Mouse (Mus musculus) thymus, postnatal 10 days (tissue): ENCODE results near the gene Hvcn1.
A peak's percentile ranks its signal among the peaks of the same experiment; 100 is the strongest.
"Not testable (repeated sequence)": the region's sequence is repeated elsewhere in the genome, so short reads cannot be mapped to it uniquely, and the experiment has no call there.

Experiments
- DNase-seq, 2 experiments: peaks; one replicate each; pipeline ENCODE4 v3.0.0; 2021; ENCODE audit warnings: low spot score in 2 of 2

Gene Hvcn1

DNA sequence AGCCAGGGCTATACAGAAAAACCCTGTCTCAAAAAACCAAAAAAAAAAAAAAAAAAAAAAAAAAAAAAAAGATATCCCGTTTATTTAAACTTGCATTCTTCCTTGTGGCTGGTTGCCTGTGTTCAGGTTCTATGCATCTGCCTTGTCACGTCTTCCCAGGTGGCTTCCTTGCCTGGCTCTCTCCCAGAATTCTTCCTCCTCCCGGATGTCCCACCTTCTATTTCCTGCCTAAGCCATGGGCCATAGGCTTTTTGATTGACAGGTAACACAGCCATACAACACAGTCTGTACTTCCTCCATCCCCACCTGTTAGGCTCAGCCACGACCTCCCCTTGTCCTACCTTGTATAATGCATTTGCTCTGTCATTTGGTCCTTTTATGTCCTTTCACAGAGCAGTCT, at the start of gene Hvcn1:
Hvcn1 (plus strand) TSS at position 330 of the 400 bp plus-strand sequence.
- DNase-seq = no peak

- DNase-seq = peak; percentile 89 to 96
Measured at GRCm38 (mm10) chr5:122157827-122158381, 48.7 kb upstream of the Hvcn1 start, which contains the start of gene Ppp1cc. Gene Ppp1cc (plus strand): TSS chr5:122158278.

- DNase-seq = peak; percentile 31
Measured at GRCm38 (mm10) chr5:122158557-122159515, 47.8 kb upstream of the Hvcn1 start.

DNA sequence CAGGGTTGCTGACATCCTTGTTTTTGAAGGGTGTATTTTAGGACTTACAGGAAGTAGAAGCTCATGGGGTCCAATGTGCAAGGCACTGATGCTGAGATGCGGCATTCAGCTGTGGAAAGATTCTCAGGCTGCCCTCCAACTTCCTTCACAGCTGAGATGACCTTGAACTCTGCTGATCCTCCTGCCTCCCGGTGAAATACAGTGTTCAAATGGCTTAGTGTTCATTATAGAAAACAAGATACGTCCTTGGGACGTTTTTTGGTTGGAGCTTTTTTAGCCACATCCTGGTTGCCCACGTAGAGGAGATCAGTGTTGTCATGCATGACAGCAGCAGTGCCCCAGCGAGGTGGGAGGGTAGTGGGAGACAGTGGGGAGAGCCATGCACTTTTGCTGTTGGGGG, 43.4 kb upstream of the Hvcn1 start:
- DNase-seq = no peak

GRCm38 (mm10) chr5:122164011-122164410, 42.6 kb upstream of the Hvcn1 start:
- no peak for DNase-seq

DNA sequence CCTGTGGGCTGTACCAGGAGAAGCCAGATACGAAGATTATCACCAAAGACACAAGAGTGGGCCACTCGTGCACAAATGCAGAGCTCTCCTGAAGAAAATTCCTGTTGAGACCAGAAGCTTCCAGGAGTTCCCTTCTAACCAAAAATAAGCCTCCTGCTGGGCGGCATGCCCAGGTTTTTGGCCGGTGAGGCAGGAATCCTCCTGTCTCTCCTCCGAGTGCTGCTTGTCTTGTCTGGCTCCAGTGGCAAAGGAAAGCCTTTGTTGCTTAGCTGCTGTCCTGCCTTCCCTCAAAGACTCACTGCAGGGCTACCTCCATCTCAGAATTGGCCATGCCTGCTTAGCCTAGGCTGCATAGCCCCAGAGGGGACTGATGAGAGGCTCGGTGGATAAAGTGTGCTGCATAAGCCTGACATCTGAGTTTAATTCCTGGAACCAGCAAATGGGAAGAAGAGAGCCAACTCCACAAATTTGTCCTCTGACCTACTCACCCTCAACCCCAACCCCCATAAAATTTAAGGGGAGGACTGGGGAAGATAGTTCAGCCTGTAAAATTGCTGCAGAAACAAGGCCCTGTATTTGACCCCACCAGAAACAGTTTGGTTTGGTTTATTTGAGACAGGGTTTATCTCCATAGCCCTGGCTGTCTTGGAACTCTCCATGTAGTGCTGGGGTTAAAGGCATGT, 41.2 kb upstream of the Hvcn1 start:
- no peak for DNase-seq

- no peak for DNase-seq
Measured at GRCm38 (mm10) chr5:122166636-122167161, 39.9 kb upstream of the Hvcn1 start.

GRCm38 (mm10) chr5:122168344-122169069, 38.1 kb upstream of the Hvcn1 start:
- no peak for DNase-seq

DNA sequence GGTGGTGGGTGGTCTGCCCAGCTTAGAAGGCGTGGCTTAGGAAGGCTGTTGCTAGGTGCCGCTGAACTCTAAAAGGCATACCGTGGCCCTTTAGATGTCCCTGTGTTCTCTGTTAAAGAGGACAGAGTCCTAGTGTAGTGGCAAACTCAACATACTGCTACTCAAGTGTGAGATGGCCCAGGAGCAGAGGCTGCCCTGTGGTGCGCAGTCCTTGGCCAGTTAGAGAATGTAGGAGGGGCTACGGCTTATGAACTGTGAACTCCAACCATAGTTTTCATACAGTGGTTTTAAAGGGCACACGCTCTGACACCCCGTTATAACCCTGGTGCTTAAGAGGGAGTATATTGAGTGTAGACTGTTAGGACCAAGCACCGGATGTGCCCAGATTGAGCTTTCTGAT, 35.5 kb upstream of the Hvcn1 start:
- no peak for DNase-seq

DNA sequence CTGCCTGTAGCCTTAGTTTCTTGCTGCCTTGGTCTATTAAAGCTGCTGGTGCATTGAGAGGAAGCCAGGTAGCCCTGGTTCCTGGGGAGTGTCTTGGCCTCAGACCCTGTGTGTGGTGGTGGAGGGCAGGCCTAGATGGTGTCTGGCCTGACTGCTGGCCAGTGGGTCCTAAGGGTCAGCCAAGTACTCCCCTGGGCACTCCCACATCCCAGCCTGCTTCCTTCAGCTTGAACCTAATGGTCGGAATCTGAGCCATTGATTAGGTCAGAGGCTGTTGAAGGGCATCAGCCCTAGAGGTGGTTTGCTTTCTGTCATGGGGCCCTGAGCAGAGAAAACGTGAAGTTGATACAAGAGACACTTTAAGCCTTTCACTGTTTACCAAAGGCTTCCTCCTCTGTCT, 31.2 kb upstream of the Hvcn1 start:
- no peak for DNase-seq

- no peak for DNase-seq
Measured at GRCm38 (mm10) chr5:122175961-122176360, 30.6 kb upstream of the Hvcn1 start.

GRCm38 (mm10) chr5:122176398-122176797, 30.2 kb upstream of the Hvcn1 start:
- peak; percentile 54 to 71 for DNase-seq

- no peak for DNase-seq
Measured at GRCm38 (mm10) chr5:122179665-122180064, 26.9 kb upstream of the Hvcn1 start.

- DNase-seq = peak; percentile 67 to 72
Measured at GRCm38 (mm10) chr5:122184283-122184806, 22.3 kb upstream of the Hvcn1 start.

GRCm38 (mm10) chr5:122184858-122185257, 21.7 kb upstream of the Hvcn1 start:
- DNase-seq = not testable (repeated sequence)

GRCm38 (mm10) chr5:122189115-122189514, 17.5 kb upstream of the Hvcn1 start:
- no peak for DNase-seq

DNA sequence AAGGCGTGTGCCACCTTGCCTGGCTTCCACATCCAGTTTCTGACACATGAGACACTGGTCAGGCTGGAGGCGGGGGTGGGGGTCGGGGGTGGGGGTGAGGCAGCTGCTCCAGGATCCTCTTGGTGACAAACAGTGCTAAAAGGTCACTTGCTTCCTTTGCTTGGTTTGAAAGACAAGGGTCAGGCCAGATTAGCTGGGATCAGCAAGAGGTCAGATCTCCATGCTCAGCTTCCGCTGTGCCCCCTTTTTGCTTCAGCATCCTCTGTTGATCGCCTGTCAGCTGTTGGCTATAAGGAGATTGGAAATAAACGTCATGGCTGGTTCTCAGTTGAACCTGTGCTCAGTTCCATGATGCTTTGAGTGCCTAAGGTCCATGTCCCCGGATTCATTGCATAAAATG, 16.1 kb upstream of the Hvcn1 start:
- DNase-seq = no peak

GRCm38 (mm10) chr5:122191269-122192063, 15.1 kb upstream of the Hvcn1 start:
- DNase-seq = no peak

DNA sequence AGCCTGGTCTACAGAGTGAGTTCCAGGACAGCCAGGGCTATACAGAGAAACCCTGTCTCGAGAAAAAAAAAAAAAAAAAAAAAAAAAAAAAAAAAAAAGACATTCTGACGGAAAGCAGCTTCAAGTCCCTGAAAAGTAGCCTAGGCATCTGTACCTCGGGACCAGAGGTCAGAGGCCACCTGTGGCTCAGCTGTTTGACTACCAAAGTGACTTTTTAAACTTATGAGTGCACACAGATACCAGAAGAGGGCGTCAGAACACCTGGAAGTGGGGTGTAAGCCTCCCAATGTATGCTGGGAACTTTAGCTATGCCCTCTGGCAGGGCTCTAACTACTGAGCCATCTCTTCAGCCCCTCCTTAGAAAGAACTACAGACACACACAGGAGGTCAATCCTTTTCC, 14.3 kb upstream of the Hvcn1 start:
- DNase-seq = no peak

DNA sequence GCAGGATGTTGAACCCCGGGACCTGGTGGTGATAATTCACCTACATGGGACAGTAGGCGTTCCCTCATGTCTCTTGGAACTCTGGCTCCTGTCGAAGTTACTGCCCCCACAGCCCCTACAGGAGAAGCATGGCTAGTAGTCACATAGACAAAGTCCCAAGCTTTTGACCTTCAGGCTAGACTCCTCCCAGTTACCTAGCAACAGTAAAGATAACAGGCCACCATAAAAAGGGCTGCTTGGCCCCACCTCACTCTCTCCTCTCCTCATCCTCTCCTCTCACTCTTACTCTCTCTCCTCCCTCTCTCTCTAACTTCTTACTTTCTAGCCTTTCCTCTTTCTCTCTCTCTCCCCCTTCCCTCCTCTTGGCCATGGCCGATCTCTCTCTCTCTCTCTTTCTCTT, 5.7 kb upstream of the Hvcn1 start:
- no peak for DNase-seq
